Mouse (Mus musculus): Measurements from ENCODE around the gene Rnf43.

Rnf43 gene

DNA sequence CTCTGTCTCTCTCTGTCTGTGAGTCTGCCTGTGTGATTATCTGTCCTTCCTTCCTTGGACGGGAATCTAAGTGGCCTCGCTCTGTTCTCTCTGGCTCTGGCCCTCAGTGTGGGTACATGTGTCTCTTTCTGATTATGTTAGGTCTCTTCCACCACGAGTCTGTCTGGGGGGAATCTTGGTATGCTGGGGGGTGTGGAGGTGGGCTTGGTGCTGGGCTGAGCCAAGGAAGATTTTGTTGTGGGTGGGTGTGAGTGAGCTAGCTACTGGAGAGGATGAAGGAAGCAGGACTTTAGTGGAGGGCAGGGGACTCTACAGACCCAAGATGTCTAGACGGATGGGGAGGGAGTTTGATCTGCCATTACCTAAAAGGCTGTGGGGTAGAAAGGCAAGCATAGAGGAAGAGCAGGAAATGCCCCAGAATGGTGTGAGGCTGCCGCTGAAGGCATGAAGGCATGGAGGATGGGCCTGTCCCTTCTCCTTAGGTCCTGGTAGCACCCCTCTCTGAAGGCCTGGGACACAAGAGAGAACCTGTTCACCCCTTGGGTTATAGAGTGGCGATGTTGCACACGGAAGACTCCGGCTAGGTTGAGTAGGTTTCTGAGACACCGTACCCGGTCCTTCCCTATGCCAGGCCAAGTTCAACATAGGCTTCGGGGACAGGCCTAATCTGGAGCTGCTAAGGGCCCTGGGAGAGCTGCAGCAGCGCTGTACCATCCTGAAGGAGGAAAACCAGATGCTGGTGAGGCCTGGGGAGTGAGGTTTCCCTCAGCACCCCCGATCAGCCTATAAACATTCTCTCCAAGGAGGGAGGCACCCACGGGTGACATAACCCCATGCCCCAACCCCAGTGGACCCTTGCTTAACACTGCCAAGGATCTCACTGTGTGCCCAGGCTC lies 99.5 kb downstream of the Rnf43 start:
- DNase-seq, result peak in 1 of 2 experiments; percentile 39

DNA sequence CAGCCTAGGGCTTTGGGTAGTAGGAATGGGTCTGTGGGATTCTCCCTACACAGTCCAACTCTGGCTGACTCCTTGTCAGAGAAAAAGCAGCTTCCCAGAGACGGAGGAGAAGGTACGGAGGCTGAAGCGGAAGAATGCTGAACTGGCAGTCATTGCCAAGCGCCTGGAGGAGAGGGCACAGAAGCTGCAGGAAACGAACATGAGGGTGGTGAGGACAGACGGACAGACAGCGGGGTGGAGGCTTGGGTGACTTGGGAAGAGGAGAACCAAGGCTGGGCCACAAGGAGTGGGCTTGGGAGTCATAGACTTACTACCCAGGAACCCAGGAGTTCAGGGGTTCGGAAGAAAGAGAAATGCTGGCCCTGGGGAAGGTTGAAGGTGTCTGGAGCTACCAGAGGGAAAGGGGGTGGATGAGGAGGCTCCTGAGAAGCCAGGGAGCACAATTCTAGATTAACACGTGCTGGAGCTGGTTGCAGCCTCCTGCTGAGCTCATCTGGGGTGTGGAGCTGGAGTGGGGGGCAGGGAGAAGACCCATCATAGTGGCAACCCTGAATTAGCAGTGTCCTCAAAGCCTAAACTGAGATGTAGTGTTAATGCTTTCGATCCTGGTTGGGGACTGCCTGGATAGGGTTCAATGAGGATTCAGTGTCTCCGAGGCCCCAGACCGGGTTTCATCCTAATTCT lies 100.3 kb downstream of the Rnf43 start:
- DNase-seq, result peak; percentile 60 to 63

DNA sequence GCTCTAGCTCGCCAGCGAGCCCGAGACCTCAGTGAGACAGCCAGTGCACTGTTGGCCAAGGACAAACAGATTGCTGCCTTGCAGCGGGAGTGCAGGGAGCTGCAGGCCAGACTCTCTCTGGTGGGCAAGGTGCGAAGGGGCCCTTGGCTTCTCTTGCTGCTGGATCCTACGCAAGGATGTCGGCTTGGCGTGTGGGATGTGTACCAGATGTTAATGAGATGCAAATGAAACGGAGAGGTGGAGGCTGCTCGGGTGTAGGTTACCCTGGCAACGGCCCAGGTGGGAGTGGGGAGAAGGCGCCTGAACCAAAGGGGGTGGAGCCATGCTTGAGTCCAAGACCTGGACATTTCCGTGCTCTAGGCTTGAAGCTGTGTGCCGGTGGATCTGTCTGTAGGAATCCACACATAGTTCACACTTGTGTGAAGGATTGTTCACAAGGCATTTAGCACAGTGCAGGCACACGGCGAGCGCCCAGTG lies 101.0 kb downstream of the Rnf43 start:
- DNase-seq, result peak; percentile 85 to 87

DNA sequence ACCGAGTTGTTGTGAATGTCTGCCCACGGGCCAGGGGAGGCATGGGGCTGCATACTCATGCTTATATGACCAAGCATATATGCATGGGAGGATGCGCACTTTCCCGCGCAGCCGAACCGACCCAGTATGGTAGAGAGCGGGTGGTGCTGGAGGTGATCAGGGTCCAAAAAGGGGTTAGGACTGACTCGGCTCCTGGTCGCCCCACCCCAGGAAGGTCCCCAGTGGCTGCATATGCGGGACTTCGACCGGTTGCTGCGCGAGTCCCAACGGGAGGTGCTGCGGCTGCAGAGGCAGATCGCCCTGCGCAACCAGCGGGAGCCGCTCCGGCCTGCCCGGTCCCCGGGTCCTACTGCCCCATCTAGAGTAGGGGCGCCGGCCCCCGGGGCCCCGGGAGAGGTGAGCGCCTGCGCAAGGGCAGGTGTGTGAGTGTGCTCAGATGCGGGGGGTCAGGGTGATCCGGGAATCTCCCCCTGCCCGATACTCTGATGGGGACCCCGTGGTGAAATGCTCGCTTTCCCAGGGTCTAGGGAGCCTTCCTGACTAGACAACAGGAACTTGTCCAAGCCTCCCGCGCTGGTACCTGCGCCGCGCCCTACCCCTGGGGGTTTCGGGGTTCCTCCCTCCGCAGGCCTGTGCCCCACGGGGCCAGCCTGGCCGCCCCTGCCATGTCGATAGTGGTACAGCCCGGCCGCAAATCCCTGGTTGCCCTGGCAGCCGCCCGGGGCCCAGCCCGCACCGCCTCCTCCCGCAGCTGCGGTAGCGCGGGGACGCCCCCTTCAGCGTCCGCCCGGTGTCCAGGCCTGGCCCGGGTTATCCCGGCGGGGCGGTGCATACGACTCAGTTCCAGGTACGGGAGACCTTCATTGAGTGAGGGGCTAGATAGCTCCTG lies 101.7 kb downstream of the Rnf43 start:
- peak; percentile 81 to 84 for DNase-seq

DNA sequence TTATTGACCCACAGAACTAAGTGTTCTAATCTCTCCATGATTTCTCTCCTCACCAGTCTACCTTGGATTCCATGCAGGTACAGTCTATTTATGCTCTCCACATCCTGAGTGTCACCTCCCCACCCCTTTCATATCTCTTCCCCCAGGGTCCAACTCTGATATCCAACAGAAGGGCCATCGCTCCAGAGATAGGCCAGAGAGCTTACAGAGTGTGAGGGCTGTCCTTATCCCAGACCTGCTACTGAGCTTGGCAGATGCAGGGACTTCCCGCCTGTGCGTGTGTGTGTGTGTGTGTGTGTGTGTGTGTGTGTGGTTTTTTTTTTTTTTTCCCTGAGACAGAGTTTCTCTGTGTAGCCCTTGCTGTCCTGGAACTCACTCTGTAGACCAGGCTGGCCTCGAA lies 106.2 kb downstream of the Rnf43 start:
- DNase-seq, result no peak

DNA sequence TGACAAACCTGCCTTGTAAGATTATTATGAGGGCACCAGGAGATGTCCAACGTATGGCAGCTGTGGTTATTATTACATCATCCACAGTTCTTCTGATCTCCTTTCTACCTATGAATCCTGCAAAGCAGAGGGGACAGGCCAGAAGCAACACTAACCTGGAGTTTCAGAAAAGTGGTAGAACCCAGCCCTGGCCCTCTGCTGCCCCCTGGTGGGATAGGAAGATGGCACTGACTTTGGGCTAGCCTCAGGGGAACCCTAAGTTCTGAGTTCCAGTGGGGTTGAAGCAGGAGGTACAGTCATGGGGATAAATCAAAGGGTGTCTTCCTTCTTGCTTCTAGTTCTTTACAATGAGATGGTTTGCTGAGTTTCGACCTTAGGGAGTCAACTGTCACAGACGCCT lies 108.5 kb downstream of the Rnf43 start:
- DNase-seq, result peak; percentile 83 to 90

DNA sequence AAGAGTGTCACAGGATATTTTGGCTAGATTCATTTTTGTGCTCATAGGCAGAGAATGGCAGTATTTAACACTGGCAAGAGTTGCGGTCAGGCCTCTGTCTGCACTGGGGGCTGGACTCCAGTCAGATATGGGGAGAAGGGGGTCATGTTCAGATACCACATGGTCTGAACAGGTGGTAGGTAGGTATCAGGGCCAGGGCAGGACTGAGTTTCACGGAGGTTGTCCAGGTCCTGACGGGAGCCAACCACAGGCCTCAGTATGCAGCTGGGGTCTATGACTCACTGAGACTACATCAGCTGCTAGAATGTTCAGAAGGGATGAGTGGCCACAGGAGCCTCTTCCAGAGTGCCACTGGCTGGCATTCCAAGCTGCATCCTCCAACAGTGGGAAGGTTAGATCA lies 109.8 kb downstream of the Rnf43 start:
- DNase-seq, result peak; percentile 5 to 9

DNA sequence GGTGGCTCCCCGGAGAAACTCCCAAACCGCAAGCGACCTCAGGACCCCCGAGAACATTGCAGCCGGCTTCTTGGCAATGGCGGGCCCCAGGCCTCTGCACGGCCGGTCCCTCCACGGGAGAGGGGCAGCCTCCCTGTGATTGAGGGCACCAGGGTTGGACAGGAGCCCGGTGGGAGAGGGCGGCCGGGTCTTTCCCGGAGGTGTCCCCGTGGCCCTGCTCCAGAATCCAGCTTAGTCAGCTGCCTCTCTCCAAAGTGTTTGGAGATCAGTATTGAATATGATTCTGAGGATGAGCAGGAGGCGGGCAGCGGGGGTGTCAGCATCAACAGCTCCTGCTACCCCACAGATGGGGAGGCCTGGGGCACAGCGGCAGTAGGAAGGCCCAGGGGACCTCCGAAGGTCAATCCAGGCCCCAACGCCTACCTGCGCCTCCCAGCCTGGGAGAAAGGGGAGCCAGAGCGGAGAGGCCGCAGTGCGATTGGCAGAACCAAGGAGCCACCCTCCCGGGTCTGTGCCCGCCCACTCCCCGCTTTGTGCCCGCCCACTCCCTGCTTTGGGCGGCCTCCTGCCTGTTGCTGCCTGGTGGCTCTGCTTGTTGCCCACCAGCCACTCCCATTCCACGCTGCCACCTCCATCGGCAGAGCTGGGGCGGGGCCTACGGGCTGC lies 115.7 kb downstream of the Rnf43 start:
- peak; percentile 87 to 89 for DNase-seq

DNA sequence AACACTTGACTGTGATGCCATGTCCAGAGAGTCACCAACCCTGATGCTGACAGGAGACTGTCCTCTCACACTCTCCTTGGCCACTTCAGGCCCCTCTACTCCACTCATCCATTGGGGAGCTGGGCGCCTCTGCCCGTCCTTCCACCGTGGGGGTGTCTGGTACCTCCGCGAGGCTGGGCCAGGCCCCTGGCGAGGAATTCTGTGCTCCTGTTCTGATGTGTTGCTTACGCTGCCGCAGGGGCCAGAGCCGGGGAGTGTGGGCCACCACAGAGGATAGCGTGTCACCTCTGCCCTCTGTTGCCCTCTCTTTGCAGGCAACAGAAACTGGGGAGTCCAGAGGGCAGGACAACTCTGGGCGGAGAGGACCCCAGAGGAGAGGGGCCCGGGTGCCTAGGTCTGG lies 116.4 kb downstream of the Rnf43 start:
- DNase-seq, result peak in 1 of 2 experiments; percentile 51

DNA sequence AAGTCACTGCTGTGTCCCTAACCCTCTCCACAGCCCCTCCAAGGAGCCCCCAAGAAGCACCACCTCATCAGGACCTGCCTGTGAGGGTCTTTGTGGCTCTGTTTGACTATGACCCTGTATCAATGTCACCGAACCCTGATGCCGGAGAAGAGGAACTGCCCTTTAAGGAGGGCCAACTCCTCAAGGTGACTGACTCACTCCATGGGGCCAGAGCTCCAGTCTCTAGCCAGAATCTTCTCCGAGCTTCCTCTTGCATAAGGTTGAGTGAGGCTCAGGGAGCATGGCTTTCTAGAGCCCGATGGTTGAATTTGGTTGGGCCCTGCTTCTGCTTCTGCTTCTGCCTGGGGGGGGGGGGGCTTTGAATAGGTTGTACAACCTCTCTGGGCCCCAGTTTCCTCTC lies 116.9 kb downstream of the Rnf43 start:
- peak; percentile 30 to 39 for DNase-seq

DNA sequence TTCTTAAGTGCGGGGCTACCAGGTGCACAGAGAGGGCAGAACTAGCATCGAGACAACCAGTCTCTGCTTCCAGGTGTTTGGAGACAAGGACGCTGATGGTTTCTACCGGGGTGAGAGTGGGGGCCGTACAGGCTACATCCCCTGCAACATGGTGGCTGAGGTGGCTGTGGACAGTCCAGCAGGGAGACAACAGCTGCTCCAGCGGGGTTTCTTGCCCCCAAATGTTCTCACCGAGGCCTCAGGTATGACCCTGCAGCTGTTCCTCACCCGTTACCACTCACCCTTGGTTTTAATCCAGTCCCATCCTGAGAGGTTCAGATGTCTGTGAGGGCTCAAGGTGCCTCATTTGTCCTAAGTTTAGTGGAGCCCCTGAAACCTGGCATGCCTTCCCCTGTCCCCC lies 117.6 kb downstream of the Rnf43 start:
- peak in 1 of 2 experiments; percentile 24 for DNase-seq
